Mouse (Mus musculus): ENCODE data around the gene Tas2r130. TPM values are rescaled to one million over a fixed set of nuclear protein-coding genes. Genes with fewer than 3 reads are reported as not detected.
"Not testable (repeated sequence)": the region's sequence is repeated elsewhere in the genome, so short reads cannot be mapped to it uniquely, and the experiment has no call there.

The Tas2r130 gene
- not detected in 2 replicates for polyA plus RNA-seq (2015; fragmentation: Nextera tagmentation; extraction: Ambion mirVana)

DNA sequence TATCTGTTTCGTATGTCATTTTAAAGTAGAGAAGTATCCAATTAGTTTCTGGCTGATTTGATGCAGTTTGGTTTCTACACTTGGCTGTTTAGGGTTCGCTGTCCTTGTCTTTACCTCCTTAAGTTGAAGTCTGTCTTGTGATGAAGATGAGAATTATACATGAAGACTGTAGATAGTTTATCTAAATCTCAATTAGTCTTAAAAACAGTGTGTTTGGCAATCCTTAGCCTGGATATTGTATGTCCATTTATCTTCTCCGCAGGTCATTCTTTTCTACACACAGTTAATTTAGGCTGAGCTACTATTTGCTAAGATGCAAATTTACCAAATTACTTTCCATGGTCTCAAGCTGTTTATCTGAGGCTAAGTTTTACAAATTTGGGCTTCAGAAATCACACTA, at the start of gene Tas2r130:
Tas2r130 (minus strand) TSS at position 101 of the 400 bp plus-strand sequence.
- Histone ChIP-seq H3K9me3 (ENCODE audit: control insufficient read depth, low read length) (no peaks in the 10 kb centered on the region), H3K27ac (ENCODE audit: low read length) (no peak within 1 kb of the TSS), H3K4me3 (replicated peaks; ENCODE audit: low read length) (no peak within 1 kb of the TSS), H3K9ac (replicated peaks; ENCODE audit: low read depth, low read length) (no peak within 1 kb of the TSS), H3K36me3 (ENCODE audit: control insufficient read depth, insufficient read depth) (no peaks in the 10 kb centered on the region), H3K4me1 (replicated peaks; ENCODE audit: control insufficient read depth, insufficient read depth, low read length) (no peaks in the 10 kb centered on the region), H3K4me2 (ENCODE audit: low read length) (no peak within 1 kb of the TSS), H3K27me3 (replicated peaks; ENCODE audit: control insufficient read depth, insufficient read depth, low read length) (no peaks in the 10 kb centered on the region)
- WGBS: 72% methylated on average over 3 of the region's 3 CpGs
- ATAC-seq: no peak

DNA sequence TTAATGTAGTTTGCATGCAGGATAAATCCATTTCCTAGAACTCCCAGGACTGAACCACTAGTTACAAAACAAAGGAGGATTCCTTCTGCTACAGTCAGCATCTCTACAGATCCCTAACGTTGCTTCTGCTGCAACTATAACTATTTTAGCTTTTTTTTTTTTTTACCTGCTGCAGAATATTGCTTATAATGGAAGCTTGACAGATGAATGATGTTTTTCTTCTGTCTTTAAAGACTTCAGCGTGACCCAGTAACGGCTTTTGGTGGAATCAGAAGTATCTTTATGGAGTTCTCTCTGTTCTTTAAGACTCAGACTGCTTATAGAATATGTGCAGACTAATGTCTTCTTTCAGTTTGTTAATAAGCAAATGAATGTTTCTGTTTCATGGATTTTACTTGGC, 48.1 kb upstream of the Tas2r130 start, which contains the start of gene Tas2r106:
Tas2r106 (minus strand) TSS at position 101 of the 400 bp plus-strand sequence.
- no peak within 1 kb of the TSS for H3K4me3 ChIP-seq (replicated peaks; ENCODE audit: low read length)
- WGBS: 75% methylated on average over 3 of the region's 3 CpGs
- H3K27me3 ChIP-seq (replicated peaks; ENCODE audit: control insufficient read depth, insufficient read depth, low read length): no peaks in the 10 kb centered on the region
- peaks cover 5% of the 10 kb centered on the region for H3K9me3 ChIP-seq (ENCODE audit: control insufficient read depth, low read length)
- no peak within 1 kb of the TSS for H3K9ac ChIP-seq (replicated peaks; ENCODE audit: low read depth, low read length)
- H3K4me1 ChIP-seq (replicated peaks; ENCODE audit: control insufficient read depth, insufficient read depth, low read length): no peaks in the 10 kb centered on the region
- ATAC-seq: no peak
- H3K36me3 ChIP-seq (ENCODE audit: control insufficient read depth, insufficient read depth): no peaks in the 10 kb centered on the region
- no peak within 1 kb of the TSS for H3K27ac ChIP-seq (ENCODE audit: low read length)
- H3K4me2 ChIP-seq (ENCODE audit: low read length): no peak within 1 kb of the TSS

DNA sequence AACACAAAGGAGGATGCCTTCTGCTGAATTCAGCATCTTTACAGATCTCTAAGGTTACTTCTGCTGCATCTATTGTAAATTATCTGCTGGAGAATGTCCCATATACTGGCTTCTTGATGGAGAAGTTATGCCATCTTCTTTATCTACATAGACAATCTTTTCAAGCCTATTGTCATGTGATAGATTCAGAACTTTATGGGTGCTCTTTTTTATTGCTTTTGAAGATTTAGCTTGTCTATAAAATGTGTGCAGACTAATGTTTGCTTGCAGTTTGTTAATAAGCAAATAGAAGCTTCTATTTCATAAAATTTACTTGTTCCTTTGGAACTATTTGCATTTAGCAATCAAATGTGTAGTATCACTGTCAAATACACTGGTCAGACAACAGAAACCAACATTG, 29.3 kb upstream of the Tas2r130 start, which contains the start of gene Tas2r107:
Tas2r107 (minus strand) TSS at position 101 of the 400 bp plus-strand sequence.
- Histone ChIP-seq H3K27me3 (replicated peaks; ENCODE audit: control insufficient read depth, insufficient read depth, low read length) (no peaks in the 10 kb centered on the region), H3K9ac (replicated peaks; ENCODE audit: low read depth, low read length) (no peak within 1 kb of the TSS), H3K27ac (ENCODE audit: low read length) (no peak within 1 kb of the TSS), H3K9me3 (ENCODE audit: control insufficient read depth, low read length) (peaks cover 7% of the 10 kb centered on the region), H3K4me3 (replicated peaks; ENCODE audit: low read length) (no peak within 1 kb of the TSS), H3K36me3 (ENCODE audit: control insufficient read depth, insufficient read depth) (no peaks in the 10 kb centered on the region), H3K4me1 (replicated peaks; ENCODE audit: control insufficient read depth, insufficient read depth, low read length) (no peaks in the 10 kb centered on the region), H3K4me2 (ENCODE audit: low read length) (no peak within 1 kb of the TSS)
- ATAC-seq: no peak

DNA sequence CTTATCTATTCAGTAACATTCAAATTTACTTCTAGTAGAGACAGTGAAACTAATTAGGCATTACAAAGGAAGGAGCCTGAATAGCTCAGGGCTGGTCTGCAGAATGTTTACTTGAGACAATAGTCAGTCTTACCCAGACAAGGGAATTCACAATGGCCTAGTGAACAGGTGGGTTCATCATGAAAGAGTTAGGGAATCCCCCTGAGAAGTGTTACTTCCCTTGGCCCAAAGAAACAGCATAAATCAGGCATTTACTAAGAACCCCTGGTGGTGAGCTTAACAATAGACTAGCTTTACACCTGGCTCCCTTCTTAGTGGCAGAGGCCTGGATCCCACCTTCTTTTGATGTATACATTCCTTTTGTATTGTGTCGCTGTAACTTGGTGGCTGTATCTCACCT, 20.8 kb downstream of the Tas2r130 start:
- not testable (repeated sequence) for H3K4me2 ChIP-seq (ENCODE audit: low read length); H3K9me3 ChIP-seq (ENCODE audit: control insufficient read depth, low read length); ATAC-seq; H3K27ac ChIP-seq (ENCODE audit: low read length); H3K27me3 ChIP-seq (replicated peaks; ENCODE audit: control insufficient read depth, insufficient read depth, low read length); H3K9ac ChIP-seq (replicated peaks; ENCODE audit: low read depth, low read length); H3K4me3 ChIP-seq (replicated peaks; ENCODE audit: low read length); H3K36me3 ChIP-seq (ENCODE audit: control insufficient read depth, insufficient read depth); H3K4me1 ChIP-seq (replicated peaks; ENCODE audit: control insufficient read depth, insufficient read depth, low read length)
- WGBS: 92% methylated on average over 1 of the region's 1 CpGs

DNA sequence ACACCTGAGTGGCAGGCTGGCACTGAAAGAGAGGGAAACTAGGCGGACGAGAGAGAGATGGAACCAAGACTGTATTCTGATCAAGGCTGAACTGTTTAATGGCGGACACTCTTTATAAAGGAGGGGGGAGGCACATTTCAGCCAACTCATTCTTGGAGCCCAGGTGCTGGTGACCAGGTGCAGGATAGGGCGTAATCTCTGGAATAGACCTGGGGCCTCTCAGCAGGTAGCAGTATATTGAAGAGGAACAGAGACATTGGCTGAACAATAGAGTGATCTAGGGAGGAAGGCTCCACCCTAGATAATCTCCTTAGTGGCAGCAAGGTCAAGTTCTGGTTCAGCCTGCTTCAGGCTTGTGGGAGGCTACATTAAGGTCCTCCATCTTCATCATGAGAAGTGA, 25.9 kb downstream of the Tas2r130 start:
- Histone ChIP-seq H3K9me3 (ENCODE audit: control insufficient read depth, low read length) (peaks cover 6% of the 10 kb centered on the region), H3K4me1 (replicated peaks; ENCODE audit: control insufficient read depth, insufficient read depth, low read length) (no peaks in the 10 kb centered on the region), H3K36me3 (ENCODE audit: control insufficient read depth, insufficient read depth) (no peaks in the 10 kb centered on the region), H3K27ac (ENCODE audit: low read length) (no peak overlapping the region), H3K4me2 (ENCODE audit: low read length) (no peak overlapping the region), H3K27me3 (replicated peaks; ENCODE audit: control insufficient read depth, insufficient read depth, low read length) (no peaks in the 10 kb centered on the region), H3K9ac (replicated peaks; ENCODE audit: low read depth, low read length) (no peak overlapping the region), H3K4me3 (replicated peaks; ENCODE audit: low read length) (no peak overlapping the region)
- WGBS: 93% methylated on average over 4 of the region's 4 CpGs
- no peak for ATAC-seq

Other genes starting within 250 kb of the Tas2r130 start
- gene Ybx3, start 242.4 kb downstream of the Tas2r130 start, polyA plus RNA-seq (2015; fragmentation: Nextera tagmentation; extraction: Ambion mirVana): 17.6 and 21.3 TPM in 2 replicates
- not detected in 2 replicates for gene 5430401F13Rik, start 144.5 kb downstream of the Tas2r130 start, polyA plus RNA-seq (2015; fragmentation: Nextera tagmentation; extraction: Ambion mirVana)
- not detected in 2 replicates for gene Gm6619, start 144.5 kb downstream of the Tas2r130 start, polyA plus RNA-seq (2015; fragmentation: Nextera tagmentation; extraction: Ambion mirVana)
- not detected in 2 replicates for gene Tas2r107, start 29.2 kb upstream of the Tas2r130 start, polyA plus RNA-seq (2015; fragmentation: Nextera tagmentation; extraction: Ambion mirVana)
- gene Tas2r106, start 48.0 kb upstream of the Tas2r130 start, polyA plus RNA-seq (2015; fragmentation: Nextera tagmentation; extraction: Ambion mirVana): not detected in 2 replicates
- not detected in 2 replicates for gene Tas2r104, start 54.8 kb upstream of the Tas2r130 start, polyA plus RNA-seq (2015; fragmentation: Nextera tagmentation; extraction: Ambion mirVana)
- not detected in 2 replicates for gene Tas2r105, start 56.6 kb upstream of the Tas2r130 start, polyA plus RNA-seq (2015; fragmentation: Nextera tagmentation; extraction: Ambion mirVana)
- not detected in 2 replicates for gene Tas2r114, start 59.2 kb upstream of the Tas2r130 start, polyA plus RNA-seq (2015; fragmentation: Nextera tagmentation; extraction: Ambion mirVana)